Mouse (Mus musculus) CH12.LX (cell line): ENCODE measurements at regions not wholly inside any gene's neighbourhood (a gene's known extent, or its start where the extent isn't known, plus 50 kb on each side); places are given as distances from the start of the nearest gene placed in this dataset.

ENCODE experiments used
- DNase-seq: peaks from one replicate; pipeline ENCODE4 v3.0.0-alpha.2; 2013; ENCODE audit errors: extremely low read depth
- H3K27ac ChIP-seq: 2 replicates; pipeline ENCODE4 v1.5.1; 2012; ENCODE audit warnings: low read depth, mild to moderate bottlenecking, control low read depth, moderate library complexity; ENCODE audit not compliant: insufficient read depth
- H3K27me3 ChIP-seq: replicated peaks from 2 replicates; pipeline ENCODE3; 2012; ENCODE audit warnings: inconsistent platforms
- H3K36me3 ChIP-seq, 2 experiments: replicated peaks in 1 of 2; 2 replicates each; pipeline versions ENCODE3 to v1.6.1; 2012; ENCODE audit warnings: inconsistent platforms in 1 of 2, low read length in 1 of 2, mild to moderate bottlenecking in 1 of 2, mixed read lengths in 1 of 2, moderate library complexity in 1 of 2; ENCODE audit not compliant: control insufficient read depth in 1 of 2, insufficient read depth in 1 of 2
- H3K4me1 ChIP-seq, 2 experiments: 2 replicates each; pipeline ENCODE4 v1.6.1; 2012; ENCODE audit warnings: inconsistent platforms in 1 of 2, moderate library complexity in 1 of 2; ENCODE audit not compliant: insufficient read depth in 2 of 2, control insufficient read depth in 1 of 2
- H3K4me2 ChIP-seq: 2 replicates; pipeline ENCODE4 v1.6.1; 2012; ENCODE audit warnings: low read depth, mild to moderate bottlenecking, control low read depth; ENCODE audit not compliant: poor library complexity, insufficient read depth, severe bottlenecking
- H3K4me3 ChIP-seq, 3 experiments: fragments of 150-350 bp in 1 of 3; sonication (generic) in 1 of 3; replicated peaks in 1 of 3; 2 replicates each; pipeline versions ENCODE3 to v1.5.1; 2011 to 2012; ENCODE audit warnings: low read depth in 2 of 3, low read length in 2 of 3, mild to moderate bottlenecking in 2 of 3, moderate library complexity in 2 of 3, control low read depth in 1 of 3, improper control_type of control experiment in 1 of 3, inconsistent platforms in 1 of 3, mixed read lengths in 1 of 3; ENCODE audit not compliant: poor library complexity in 1 of 3
- H3K79me2 ChIP-seq: replicated peaks from 2 replicates; pipeline ENCODE4 v1.6.1; 2012; ENCODE audit warnings: mild to moderate bottlenecking, moderate library complexity; ENCODE audit not compliant: control insufficient read depth, poor library complexity, insufficient read depth, severe bottlenecking; ENCODE audit errors: extremely low read depth
- H3K9ac ChIP-seq: 2 replicates; pipeline ENCODE4 v1.6.1; 2012; ENCODE audit warnings: low read depth, mild to moderate bottlenecking, control low read depth, moderate library complexity; ENCODE audit not compliant: insufficient read depth
- H3K9me3 ChIP-seq: replicated peaks from 2 replicates; pipeline ENCODE3; 2012; ENCODE audit warnings: low read length, inconsistent platforms, mixed read lengths
- ELF1 ChIP-seq: IDR thresholded peaks from 2 replicates; pipeline ENCODE4 v1.6.1; 2014; ENCODE audit warnings: low read depth, mild to moderate bottlenecking, inconsistent platforms, low read length, improper control_type of control experiment
- GABPA ChIP-seq: IDR thresholded peaks from 2 replicates; pipeline ENCODE4 v1.6.1; 2012; ENCODE audit warnings: low read depth, low read length, improper control_type of control experiment, inconsistent platforms; ENCODE audit not compliant: insufficient replicate concordance
- IRF4 ChIP-seq: IDR thresholded peaks from 2 replicates; pipeline ENCODE4 v1.6.1; 2014; ENCODE audit warnings: low read depth, mild to moderate bottlenecking, inconsistent platforms, low read length, improper control_type of control experiment
- JUN ChIP-seq: IDR thresholded peaks from 2 replicates; pipeline ENCODE4 v1.6.1; 2011; ENCODE audit warnings: low read depth, mild to moderate bottlenecking, low read length, improper control_type of control experiment, moderate library complexity; ENCODE audit not compliant: insufficient read depth
- JUND ChIP-seq: conservative IDR thresholded peaks from 2 replicates; pipeline ENCODE4 v1.6.1; 2011; ENCODE audit warnings: low read depth, low read length, improper control_type of control experiment
- MAZ ChIP-seq: IDR thresholded peaks from 2 replicates; pipeline ENCODE4 v1.6.1; 2012; ENCODE audit warnings: low read depth, mild to moderate bottlenecking, inconsistent platforms, low read length, improper control_type of control experiment, moderate library complexity
- MEF2A ChIP-seq: IDR thresholded peaks from 2 replicates; pipeline ENCODE4 v1.6.1; 2014; ENCODE audit warnings: low read depth, mild to moderate bottlenecking, inconsistent platforms, low read length, improper control_type of control experiment, borderline replicate concordance
- MXI1 ChIP-seq: IDR thresholded peaks from 2 replicates; pipeline ENCODE4 v1.6.1; 2011; ENCODE audit warnings: mild to moderate bottlenecking, low read depth, low read length, improper control_type of control experiment
- MYC ChIP-seq: IDR thresholded peaks from 2 replicates; pipeline ENCODE4 v1.6.1; 2011; ENCODE audit warnings: low read depth, mild to moderate bottlenecking, improper control_type of control experiment, low read length
- NELFE ChIP-seq: IDR thresholded peaks from 2 replicates; pipeline ENCODE4 v1.6.1; 2011; ENCODE audit warnings: low read depth, low read length, improper control_type of control experiment
- NRF1 ChIP-seq: IDR thresholded peaks from 2 replicates; pipeline ENCODE4 v1.6.1; 2014; ENCODE audit warnings: low read depth, mild to moderate bottlenecking, inconsistent platforms, low read length, improper control_type of control experiment, moderate library complexity
- RCOR1 ChIP-seq: conservative IDR thresholded peaks from 2 replicates; pipeline ENCODE4 v1.6.1; 2012; ENCODE audit warnings: low read depth, mild to moderate bottlenecking, inconsistent platforms, low read length, improper control_type of control experiment
- SIN3A ChIP-seq: IDR thresholded peaks from 2 replicates; pipeline ENCODE4 v1.6.1; 2012; ENCODE audit warnings: low read length, improper control_type of control experiment, inconsistent platforms
- USF1 ChIP-seq: IDR thresholded peaks from 2 replicates; pipeline ENCODE4 v1.6.1; 2014; ENCODE audit warnings: low read depth, mild to moderate bottlenecking, inconsistent platforms, low read length, improper control_type of control experiment
- USF2 ChIP-seq: conservative IDR thresholded peaks from 2 replicates; pipeline ENCODE4 v1.6.1; 2011; ENCODE audit warnings: low read depth, low read length, improper control_type of control experiment
- ZC3H11A ChIP-seq: IDR thresholded peaks from 2 replicates; pipeline ENCODE4 v1.6.1; 2012; ENCODE audit warnings: low read depth, mild to moderate bottlenecking, inconsistent platforms, low read length, improper control_type of control experiment
- ZNF384 ChIP-seq: IDR thresholded peaks from 2 replicates; pipeline ENCODE4 v1.6.1; 2012; ENCODE audit warnings: low read depth, low read length, improper control_type of control experiment, inconsistent platforms
- dilution Hi-C: fragments of 300-500 bp; cut with MboI; formaldehyde crosslinking; loops from 2 replicates; pipeline ENCODE4 v1.14.3; 2020; ENCODE audit warnings: low sequenced_read_pairs; ENCODE audit not compliant: extremely low pct_unique_long_range_greater_than_20kb, extremely low pct_ligation_motif_present
- in situ Hi-C: fragments of 300-500 bp; cut with MboI; formaldehyde crosslinking; loops from 3 replicates; pipeline ENCODE4 v1.14.3; 2019; ENCODE audit warnings: low sequenced_read_pairs, low pct_ligation_motif_present, low pct_unique_long_range_greater_than_20kb, mixed read lengths

DNA sequence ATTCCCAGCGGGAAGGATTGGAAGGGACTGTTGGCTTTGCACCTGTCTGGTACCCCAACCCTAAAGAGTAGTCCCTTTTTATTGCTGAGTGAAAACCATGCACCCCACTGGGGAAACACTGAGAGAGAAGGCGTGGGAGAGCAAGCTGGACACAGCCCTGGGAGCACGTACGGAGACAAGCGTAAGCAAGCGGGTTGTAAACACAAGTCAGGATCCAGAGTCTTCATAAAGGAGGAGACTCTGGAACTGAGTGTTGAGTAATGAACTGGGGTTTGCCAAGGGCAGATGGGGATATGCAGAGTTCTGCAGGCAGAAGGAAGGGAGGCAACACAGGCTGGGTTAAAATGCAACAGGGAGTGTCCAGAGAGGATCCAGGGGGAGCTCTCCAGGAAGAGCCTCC is 141.5 kb upstream of the Dyrk2 start:
- no peak overlapping the region for H3K4me3 ChIP-seq
- no peaks in the 10 kb centered on the region for H3K9me3 ChIP-seq
- dilution Hi-C loops = no loop called here
- no peak overlapping the region for H3K9ac ChIP-seq
- H3K36me3 ChIP-seq = no peaks in the 10 kb centered on the region
- H3K27ac ChIP-seq = no peak overlapping the region
- no peak for DNase-seq
- H3K27me3 ChIP-seq = no peaks in the 10 kb centered on the region
- no peaks in the 10 kb centered on the region for H3K79me2 ChIP-seq
- in situ Hi-C loops = no loop called here
- TF ChIP-seq MXI1 (no peak), SIN3A (no peak), USF1 (no peak), JUND (no peak), ELF1 (no peak), USF2 (no peak)
- no peaks in the 10 kb centered on the region for H3K4me1 ChIP-seq
- H3K4me2 ChIP-seq = no peak overlapping the region

DNA sequence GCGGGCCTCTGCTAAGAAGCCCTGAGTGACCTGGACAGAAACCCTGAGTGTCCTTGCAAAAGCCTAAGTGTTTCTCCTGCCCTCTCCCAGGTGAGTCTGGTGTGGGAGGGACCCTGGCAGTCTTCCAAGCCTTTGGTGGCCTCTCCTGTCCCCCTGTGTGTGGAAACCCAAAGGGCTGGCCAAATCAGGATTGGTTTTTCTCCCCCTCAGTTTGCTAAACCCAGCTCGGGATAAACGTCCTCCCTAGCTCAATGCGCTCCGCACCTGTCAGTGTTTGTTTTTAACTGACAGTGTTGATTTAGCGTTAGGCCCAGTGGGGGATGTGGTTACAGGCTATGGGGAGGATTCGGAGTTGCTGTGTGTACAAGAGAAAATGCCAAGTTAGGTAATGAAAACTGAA is 140.9 kb upstream of the Dyrk2 start:
- Histone ChIP-seq H3K27me3 (no peaks in the 10 kb centered on the region), H3K9me3 (no peaks in the 10 kb centered on the region), H3K36me3 (no peaks in the 10 kb centered on the region), H3K27ac (no peak overlapping the region), H3K4me2 (no peak overlapping the region), H3K4me1 (no peaks in the 10 kb centered on the region), H3K4me3 (no peak overlapping the region), H3K9ac (no peak overlapping the region), H3K79me2 (no peaks in the 10 kb centered on the region)
- DNase-seq = no peak
- dilution Hi-C loops (no loop called here), in situ Hi-C loops (no loop called here)
- TF ChIP-seq NELFE (no peak), MAZ (no peak), USF1 (no peak), IRF4 (no peak), NRF1 (no peak), JUND (no peak), MYC (no peak), GABPA (no peak), MXI1 (no peak)

DNA sequence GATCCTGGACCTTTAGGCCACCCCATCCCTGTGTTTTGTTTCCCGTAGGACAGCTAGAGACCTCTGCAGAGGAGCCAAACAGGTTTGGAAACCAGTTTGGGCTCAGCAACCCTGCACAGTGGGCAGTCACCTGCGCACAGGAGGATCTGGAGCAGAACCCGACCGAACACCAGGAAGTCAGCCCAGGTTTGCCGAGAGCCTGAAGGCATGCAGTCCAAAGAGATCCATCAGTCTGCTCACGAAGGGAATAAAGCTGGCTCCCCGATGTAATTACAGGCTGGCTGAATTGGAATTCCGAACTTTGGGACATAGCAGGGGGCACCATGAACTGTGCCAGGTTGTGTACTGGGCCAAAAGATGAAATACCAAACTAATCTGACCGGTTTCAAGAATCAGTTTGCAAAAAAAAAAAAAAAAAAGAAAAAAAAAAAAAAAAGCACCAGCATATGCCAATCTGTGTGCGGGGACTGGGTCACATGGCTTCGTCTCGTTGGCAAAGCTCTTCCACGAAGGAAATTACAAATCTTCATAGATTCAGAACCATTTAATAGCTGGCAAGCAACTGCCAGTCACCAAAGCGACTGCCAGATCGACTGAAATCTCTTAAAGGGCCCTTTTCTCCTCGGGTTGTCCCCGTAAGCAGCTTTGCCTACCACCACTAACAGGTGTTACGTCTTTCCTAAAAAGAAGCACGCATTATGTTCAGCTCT is 137.0 kb upstream of the Dyrk2 start:
- peaks cover 0 to 22% of the 10 kb centered on the region in 2 experiments; a peak in 2 of 4 replicates for H3K4me1 ChIP-seq
- no peak for DNase-seq
- H3K27ac ChIP-seq = no peak overlapping the region
- H3K4me3 ChIP-seq = no peak overlapping the region
- H3K27me3 ChIP-seq = no peaks in the 10 kb centered on the region
- dilution Hi-C loops = no loop called here
- no peak for TF ChIP-seq ZNF384
- no peak for TF ChIP-seq MEF2A
- TF ChIP-seq ELF1 = no peak
- no peak for TF ChIP-seq ZC3H11A
- no peak for TF ChIP-seq JUN
- TF ChIP-seq RCOR1 = no peak
- in situ Hi-C loops = no loop called here
- H3K79me2 ChIP-seq = no peaks in the 10 kb centered on the region
- H3K36me3 ChIP-seq = no peaks in the 10 kb centered on the region
- no peak overlapping the region for H3K9ac ChIP-seq
- no peak overlapping the region for H3K4me2 ChIP-seq
- H3K9me3 ChIP-seq = no peaks in the 10 kb centered on the region
